Mouse (Mus musculus) liver, adult 2 months (tissue): ENCODE data around the gene Nlrp6. TPM values are rescaled to one million over a fixed set of nuclear protein-coding genes. Genes with fewer than 3 reads are reported as not detected.

Experiments used
- DNase-seq: peaks from one replicate; pipeline ENCODE4 v3.0.0-alpha.2; 2011; ENCODE audit warnings: low read depth, low spot score; ENCODE audit errors: extremely low read depth
- H3K27ac ChIP-seq: fragments of 200-500 bp; replicated peaks from 2 replicates; pipeline ENCODE4 v1.5.1; 2012; ENCODE audit warnings: low read depth, mild to moderate bottlenecking, control low read depth, inconsistent platforms, low read length; ENCODE audit not compliant: insufficient read depth
- H3K27me3 ChIP-seq: fragments of 200-500 bp; 2 replicates; pipeline ENCODE4 v1.6.1; 2012; ENCODE audit warnings: mild to moderate bottlenecking, moderate library complexity, low read length, inconsistent platforms; ENCODE audit not compliant: control insufficient read depth, insufficient read depth
- H3K36me3 ChIP-seq: fragments of 200-500 bp; 2 replicates; pipeline ENCODE4 v1.6.1; 2012; ENCODE audit warnings: low read length, inconsistent platforms; ENCODE audit not compliant: control insufficient read depth, insufficient read depth
- H3K4me1 ChIP-seq: fragments of 200-500 bp; 2 replicates; pipeline ENCODE4 v1.6.1; 2011; ENCODE audit warnings: low read length; ENCODE audit not compliant: control insufficient read depth, insufficient read depth
- H3K4me3 ChIP-seq: fragments of 200-500 bp; 2 replicates; pipeline ENCODE4 v1.5.1; 2011; ENCODE audit warnings: low read depth, mild to moderate bottlenecking, control low read depth, low read length, moderate library complexity; ENCODE audit not compliant: insufficient read depth
- H3K79me2 ChIP-seq: fragments of 200-500 bp; 2 replicates; pipeline ENCODE4 v1.6.1; 2012; ENCODE audit warnings: inconsistent platforms, mild to moderate bottlenecking, low read length, moderate library complexity; ENCODE audit not compliant: control insufficient read depth, insufficient read depth
- H3K9ac ChIP-seq: fragments of 200-500 bp; 2 replicates; pipeline ENCODE4 v1.6.1; 2012; ENCODE audit warnings: low read depth, mild to moderate bottlenecking, control low read depth, inconsistent platforms, low read length
- CTCF ChIP-seq: fragments of 200-500 bp; IDR thresholded peaks from 2 replicates; pipeline ENCODE4 v1.5.1; 2011; ENCODE audit warnings: low read depth, low read length, control low read depth
- POLR2A ChIP-seq: fragments of 200-500 bp; IDR thresholded peaks from 2 replicates; pipeline ENCODE4 v1.6.1; 2011; ENCODE audit warnings: low read length, control low read depth; ENCODE audit not compliant: insufficient read depth; ENCODE audit errors: extremely low read depth
- WGBS: fragments of 180-500 bp; shearing (Covaris S2); methylation state at CpG from one replicate; pipeline ENCODE4 v1.1.7; 2018; 5-methylcytosine and 5-hydroxymethylcytosine counted together
- polyA plus RNA-seq: library from polyadenylated mRNA; depleted of rRNA; stranded (reverse); fragments of >200 nt; gene quantifications from 2 replicates; pipeline ENCODE4 v1.2.3, GENCODE M21; 2012
- total RNA-seq: library from RNA; depleted of rRNA; stranded (reverse); fragments of >200 nt; gene quantifications from 2 replicates; pipeline ENCODE4 v1.2.3, GENCODE M21; 2014

Nlrp6 gene
- total and polyA plus RNA-seq, 2 experiments, result 28.9 to 119 TPM

DNA sequence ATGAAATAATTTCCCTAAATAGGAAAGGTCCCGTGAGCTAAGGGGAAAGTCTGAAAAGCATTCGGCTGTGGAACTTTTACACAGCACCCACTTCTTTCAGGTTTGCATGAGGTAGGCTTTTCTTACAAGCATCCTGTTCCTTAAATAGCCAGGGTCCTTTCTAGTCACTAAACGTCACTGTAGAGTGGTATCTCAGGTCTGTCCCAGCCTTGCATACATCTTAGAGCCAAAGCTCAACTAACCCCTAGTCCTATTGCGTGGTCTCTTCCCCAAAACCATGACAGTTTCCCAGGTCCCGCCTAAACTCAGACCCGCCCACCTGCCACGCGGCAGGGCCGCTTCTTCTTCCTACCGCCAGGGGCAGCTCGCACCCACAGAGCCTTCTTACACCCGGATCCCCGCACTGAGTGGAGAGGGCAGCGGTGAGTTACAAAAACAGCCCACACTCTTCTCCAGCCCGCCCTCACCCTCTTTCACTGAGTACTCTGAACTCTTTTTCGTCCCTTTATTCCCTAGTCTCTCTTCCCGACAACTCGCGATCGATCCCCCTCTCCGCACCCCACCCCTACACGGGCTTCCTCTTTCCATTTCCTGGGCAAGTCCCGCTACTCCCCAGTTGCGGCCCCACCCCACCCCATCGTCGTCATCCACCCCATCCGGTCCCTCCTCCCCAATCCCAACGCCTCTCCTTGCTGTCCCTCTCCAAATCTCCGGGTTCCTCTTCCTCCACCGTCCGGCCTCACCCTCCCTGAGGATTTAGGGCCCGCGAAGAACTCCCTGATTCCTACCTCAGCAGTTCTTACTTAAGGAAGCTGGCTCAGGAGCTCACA is 20.7 kb downstream of the Nlrp6 start, which contains the start of gene Pgghg:
Gene Pgghg, plus strand, starts transcription at position 170 of the 830 bp plus-strand sequence.
- DNase-seq, result peak; percentile 90
- TF ChIP-seq POLR2A, result peak; percentile 91
- TF ChIP-seq CTCF, result peak; percentile 94
- H3K79me2 ChIP-seq, result no peaks in the 10 kb centered on the region; the same call in 1 of the 2 replicates
- H3K9ac ChIP-seq, result peak within 1 kb of the TSS; percentile 93
- no peaks in the 10 kb centered on the region for H3K36me3 ChIP-seq
- H3K4me3 ChIP-seq, result peak within 1 kb of the TSS; percentile 65
- 1% methylated on average over 33 of the region's 33 CpGs for WGBS
- no peaks in the 10 kb centered on the region for H3K27me3 ChIP-seq
- H3K4me1 ChIP-seq, result peaks cover 5% of the 10 kb centered on the region; the same call in 1 of the 2 replicates
- peak within 1 kb of the TSS; percentile 100 for H3K27ac ChIP-seq

DNA sequence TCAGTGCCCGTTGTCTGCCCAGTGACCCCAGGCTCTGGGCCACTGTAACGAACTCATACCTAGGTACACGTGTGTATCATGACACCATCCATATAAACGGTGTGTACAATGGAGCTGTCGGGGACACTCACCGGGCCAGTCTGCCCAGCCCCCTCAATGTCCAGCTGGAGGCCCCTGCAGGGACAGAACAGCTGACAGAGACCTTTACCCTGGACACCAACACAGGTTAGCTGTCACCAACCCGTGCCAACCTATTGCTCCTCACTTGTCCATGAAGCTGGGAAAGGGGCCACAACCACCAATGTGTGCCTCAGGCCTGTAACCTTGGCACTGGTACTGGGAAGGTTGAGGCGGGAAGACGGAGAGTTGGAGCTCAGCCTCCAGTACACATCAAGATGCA is 21.6 kb downstream of the Nlrp6 start:
- Histone ChIP-seq H3K27me3 (no peaks in the 10 kb centered on the region), H3K79me2 (no peaks in the 10 kb centered on the region; the same call in 1 of the 2 replicates), H3K9ac (peak overlapping the region; percentile 92), H3K27ac (peak overlapping the region; percentile 98), H3K36me3 (no peaks in the 10 kb centered on the region), H3K4me1 (peaks cover 7% of the 10 kb centered on the region; the same call in 1 of the 2 replicates), H3K4me3 (peak overlapping the region; percentile 65)
- peak; percentile 91 for DNase-seq
- 3% methylated on average over 9 of the region's 9 CpGs for WGBS
- TF ChIP-seq POLR2A, result no peak

DNA sequence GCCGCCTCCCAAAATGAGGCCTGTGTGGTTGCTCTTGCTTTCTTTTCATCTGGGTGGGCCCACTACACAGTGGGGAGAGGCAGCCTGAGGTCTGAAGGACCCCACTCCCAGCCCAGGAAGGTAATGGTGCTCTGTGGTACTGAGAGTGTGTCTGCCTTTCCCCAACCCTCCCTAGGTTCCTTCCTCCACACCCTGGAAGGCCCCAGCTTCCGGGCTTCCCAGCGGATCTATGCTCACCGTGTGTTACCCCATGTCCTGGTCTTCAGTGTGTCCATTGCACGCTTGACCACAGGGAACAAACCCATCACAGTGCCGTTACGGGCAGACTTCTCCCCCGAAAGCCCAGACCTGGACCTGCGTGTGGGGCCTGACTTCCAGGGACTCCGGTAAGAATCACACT is 22.1 kb downstream of the Nlrp6 start:
- no peaks in the 10 kb centered on the region; the same call in 1 of the 2 replicates for H3K79me2 ChIP-seq
- H3K4me1 ChIP-seq, result peaks cover 11% of the 10 kb centered on the region; the same call in 1 of the 2 replicates
- no peaks in the 10 kb centered on the region for H3K36me3 ChIP-seq
- H3K27ac ChIP-seq, result peak overlapping the region; percentile 98
- 83% methylated on average over 10 of the region's 10 CpGs for whole genome bisulfite sequencing
- TF ChIP-seq POLR2A, result no peak
- TF ChIP-seq CTCF, result no peak
- H3K9ac ChIP-seq, result peak overlapping the region; percentile 24
- H3K27me3 ChIP-seq, result no peaks in the 10 kb centered on the region
- no peak for DNase-seq
- H3K4me3 ChIP-seq, result 0 out of 2 replicates have a peak overlapping the region, but pooled peaks have one; percentile 11

DNA sequence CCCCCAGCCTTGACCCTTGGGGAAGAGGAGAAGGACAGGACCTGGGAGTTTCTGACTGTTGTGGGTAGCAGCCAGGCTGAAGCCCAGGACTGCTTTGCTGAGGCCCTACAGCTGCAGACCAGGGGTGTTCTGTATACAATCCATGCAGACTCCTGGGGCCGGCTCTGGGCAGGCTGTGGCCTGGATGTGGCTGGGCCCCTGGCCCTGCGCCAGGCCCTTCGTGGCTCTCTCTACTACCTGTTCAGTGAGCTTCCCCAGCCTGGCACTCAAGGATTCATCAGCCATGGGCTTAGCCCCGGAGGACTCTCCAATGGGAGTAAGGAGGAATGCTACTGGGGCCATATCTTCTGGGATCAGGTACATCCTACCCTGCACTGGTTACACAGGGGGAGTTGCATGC is 22.7 kb downstream of the Nlrp6 start:
- TF ChIP-seq CTCF, result no peak
- TF ChIP-seq POLR2A, result no peak
- peaks cover 11% of the 10 kb centered on the region; the same call in 1 of the 2 replicates for H3K4me1 ChIP-seq
- peak overlapping the region; percentile 24 for H3K9ac ChIP-seq
- H3K4me3 ChIP-seq, result no peak overlapping the region; the same call in 1 of the 2 replicates
- no peaks in the 10 kb centered on the region; the same call in 1 of the 2 replicates for H3K79me2 ChIP-seq
- H3K27me3 ChIP-seq, result no peaks in the 10 kb centered on the region
- WGBS, result 63% methylated on average over 4 of the region's 4 CpGs
- H3K27ac ChIP-seq, result peak overlapping the region; percentile 98
- DNase-seq, result no peak
- no peaks in the 10 kb centered on the region for H3K36me3 ChIP-seq

DNA sequence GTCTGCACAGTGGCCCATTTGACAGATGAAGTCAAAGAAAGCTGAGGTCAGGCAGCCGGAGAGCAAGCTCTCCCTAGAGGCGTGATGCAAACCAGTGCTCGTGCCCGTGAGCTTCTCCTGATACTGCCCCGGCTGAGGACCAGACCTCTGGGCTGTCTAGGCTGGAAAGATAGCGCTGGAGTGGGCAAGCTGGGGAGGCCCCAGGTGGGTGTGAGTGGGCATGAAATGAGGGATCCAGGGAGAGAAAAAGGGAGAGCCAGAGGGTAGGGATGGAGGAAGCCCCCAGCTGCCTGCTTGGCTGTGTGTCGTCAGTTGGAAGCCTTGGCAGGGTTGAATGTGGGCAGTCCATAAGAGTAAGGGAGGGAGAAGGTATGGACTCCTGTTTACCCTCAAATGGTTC is 23.5 kb downstream of the Nlrp6 start:
- Histone ChIP-seq H3K79me2 (no peaks in the 10 kb centered on the region; the same call in 1 of the 2 replicates), H3K4me3 (no peak overlapping the region), H3K27me3 (no peaks in the 10 kb centered on the region), H3K36me3 (no peaks in the 10 kb centered on the region), H3K9ac (no peak overlapping the region), H3K4me1 (peaks cover 12% of the 10 kb centered on the region; the same call in 1 of the 2 replicates), H3K27ac (no peak overlapping the region)
- no peak for DNase-seq
- 95% methylated on average over 7 of the region's 7 CpGs for WGBS
- no peak for TF ChIP-seq POLR2A
- TF ChIP-seq CTCF, result no peak
